Mouse (Mus musculus): ENCODE measurements around the gene Qprt.

Qprt gene

GRCm38 (mm10) chr7:127133125-127133524 is 11.1 kb upstream of the Qprt start:
- no peak for DNase-seq (ENCODE audit: low read depth)

- DNase-seq (ENCODE audit: low read depth) = peak; percentile 81
These were observed 7.6 kb upstream of the Qprt start for GRCm38 (mm10) chr7:127129638-127130037.

- no peak for DNase-seq (ENCODE audit: low read depth)
These were observed 740 bp downstream of the Qprt start for GRCm38 (mm10) chr7:127121061-127121910.

- no peak for DNase-seq (ENCODE audit: low read depth)
These were observed 3.2 kb downstream of the Qprt start for GRCm38 (mm10) chr7:127118671-127119445.

GRCm38 (mm10) chr7:127117948-127118347 is 4.1 kb downstream of the Qprt start:
- DNase-seq (ENCODE audit: low read depth) = peak; percentile 50

- DNase-seq (ENCODE audit: low read depth) = no peak
These were observed 5.6 kb downstream of the Qprt start for GRCm38 (mm10) chr7:127116331-127116935.

- DNase-seq (ENCODE audit: low read depth) = no peak
These were observed 7.1 kb downstream of the Qprt start for GRCm38 (mm10) chr7:127114920-127115319.

- DNase-seq (ENCODE audit: low read depth) = peak; percentile 57
These were observed 8.3 kb downstream of the Qprt start for GRCm38 (mm10) chr7:127113614-127114259.

GRCm38 (mm10) chr7:127112921-127113597 is 9.0 kb downstream of the Qprt start:
- peak; percentile 57 for DNase-seq (ENCODE audit: low read depth)

GRCm38 (mm10) chr7:127112251-127112841 is 9.7 kb downstream of the Qprt start:
- DNase-seq (ENCODE audit: low read depth) = no peak

- DNase-seq (ENCODE audit: low read depth) = peak; percentile 84
These were observed 10.6 kb downstream of the Qprt start for GRCm38 (mm10) chr7:127111461-127111860.

- DNase-seq (ENCODE audit: low read depth) = peak; percentile 83
These were observed 11.6 kb downstream of the Qprt start for GRCm38 (mm10) chr7:127110239-127111007.

- no peak for DNase-seq (ENCODE audit: low read depth)
These were observed 16.5 kb downstream of the Qprt start for GRCm38 (mm10) chr7:127105551-127105950.

- DNase-seq (ENCODE audit: low read depth) = peak; percentile 92
These were observed 17.3 kb downstream of the Qprt start for GRCm38 (mm10) chr7:127104560-127105332.

- DNase-seq (ENCODE audit: low read depth) = peak; percentile 69
These were observed 18.1 kb downstream of the Qprt start for GRCm38 (mm10) chr7:127103960-127104359.

- no peak for DNase-seq (ENCODE audit: low read depth)
These were observed 19.9 kb downstream of the Qprt start for GRCm38 (mm10) chr7:127102148-127102547.

- DNase-seq (ENCODE audit: low read depth) = peak; percentile 80
These were observed 20.5 kb downstream of the Qprt start for GRCm38 (mm10) chr7:127101451-127102016.

- peak; percentile 26 for DNase-seq (ENCODE audit: low read depth)
These were observed 22.5 kb downstream of the Qprt start for GRCm38 (mm10) chr7:127099528-127099927.

GRCm38 (mm10) chr7:127098950-127099349 is 23.1 kb downstream of the Qprt start:
- peak; percentile 52 for DNase-seq (ENCODE audit: low read depth)

All from 416B (cell line).